Mouse (Mus musculus) lung, adult 2 months (tissue): ENCODE data around the gene Acsbg1. TPM values are rescaled to one million over a fixed set of nuclear protein-coding genes. Genes with fewer than 3 reads are reported as not detected.

Source experiments
- DNase-seq: peaks from one replicate; pipeline ENCODE4 v3.0.0; 2022
- H3K4me1 ChIP-seq: fragments of 200-500 bp; 2 replicates; pipeline ENCODE4 v1.6.1; 2011; ENCODE audit warnings: low read length; ENCODE audit not compliant: control insufficient read depth, insufficient read depth
- H3K4me3 ChIP-seq: fragments of 200-500 bp; replicated peaks from 2 replicates; pipeline ENCODE3; 2011; ENCODE audit warnings: low read depth, mild to moderate bottlenecking, control low read depth, low read length; ENCODE audit errors: extremely low read depth
- CTCF ChIP-seq: fragments of 200-500 bp; IDR thresholded peaks from 2 replicates; pipeline ENCODE4 v1.5.1; 2011; ENCODE audit warnings: mild to moderate bottlenecking, low read length, control low read depth; ENCODE audit not compliant: insufficient read depth
- POLR2A ChIP-seq: fragments of 200-500 bp; IDR thresholded peaks from 2 replicates; pipeline ENCODE4 v1.6.1; 2011; ENCODE audit warnings: low read depth, mild to moderate bottlenecking, control low read depth, low read length, borderline replicate concordance; ENCODE audit errors: extremely low read depth
- WGBS: fragments of 180-500 bp; shearing (Covaris S2); methylation state at CpG from one replicate; pipeline ENCODE4 v1.1.7; 2018; 5-methylcytosine and 5-hydroxymethylcytosine counted together
- polyA plus RNA-seq: library from polyadenylated mRNA; depleted of rRNA; stranded (reverse); fragments of >200 nt; gene quantifications from 2 replicates; pipeline ENCODE4 v1.2.3, GENCODE M21; 2012

The Acsbg1 gene
- polyA plus RNA-seq, 1 experiment: 31.6 TPM

DNA sequence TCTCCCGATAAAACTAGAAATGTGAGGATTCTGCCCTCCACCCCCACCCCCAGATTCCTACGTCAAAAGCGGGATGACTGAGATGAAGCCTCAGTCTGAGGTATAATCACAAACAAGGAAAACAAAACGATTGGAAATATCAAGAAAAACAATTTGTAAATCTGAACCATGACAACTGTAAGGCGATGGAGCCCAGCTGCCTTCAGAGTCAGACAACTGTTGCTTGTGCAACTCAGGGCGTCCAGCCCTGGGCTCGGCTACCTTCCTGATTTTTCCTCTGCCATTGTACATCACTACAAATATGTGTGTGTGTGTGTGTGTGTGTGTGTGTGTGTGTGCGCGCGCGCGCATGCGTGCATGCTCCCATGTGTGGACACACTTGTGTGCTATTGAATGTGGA, 12.2 kb upstream of the Acsbg1 start:
- H3K4me1 ChIP-seq: no peaks in the 10 kb centered on the region
- WGBS: 74% methylated on average over 13 of the region's 13 CpGs
- H3K4me3 ChIP-seq: no peak overlapping the region
- no peak for DNase-seq
- TF ChIP-seq CTCF (no peak), POLR2A (no peak)

DNA sequence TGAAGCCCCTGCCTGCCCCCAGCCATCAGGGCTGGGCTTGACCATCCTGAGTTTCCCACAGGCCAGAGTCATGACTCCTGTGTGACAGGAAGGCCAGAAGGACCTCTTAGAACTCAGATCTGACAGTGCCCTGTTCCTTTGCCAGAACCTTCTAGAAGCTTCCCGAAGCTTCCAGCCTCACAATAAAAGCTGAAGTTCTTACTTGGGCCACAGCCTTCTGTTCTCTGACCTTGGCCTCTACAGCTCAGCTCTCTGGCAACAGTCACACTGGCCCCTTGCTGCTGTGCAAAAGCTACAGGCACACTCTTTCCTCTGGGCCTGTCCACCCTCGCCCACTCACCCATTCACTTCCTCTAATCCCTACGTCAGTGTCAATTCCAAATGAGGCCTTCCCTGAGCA, 10.3 kb upstream of the Acsbg1 start:
- no peak for TF ChIP-seq POLR2A
- no peak for TF ChIP-seq CTCF
- Histone ChIP-seq H3K4me3 (no peak overlapping the region), H3K4me1 (no peaks in the 10 kb centered on the region)
- no peak for DNase-seq
- WGBS: 67% methylated on average over 3 of the region's 3 CpGs

DNA sequence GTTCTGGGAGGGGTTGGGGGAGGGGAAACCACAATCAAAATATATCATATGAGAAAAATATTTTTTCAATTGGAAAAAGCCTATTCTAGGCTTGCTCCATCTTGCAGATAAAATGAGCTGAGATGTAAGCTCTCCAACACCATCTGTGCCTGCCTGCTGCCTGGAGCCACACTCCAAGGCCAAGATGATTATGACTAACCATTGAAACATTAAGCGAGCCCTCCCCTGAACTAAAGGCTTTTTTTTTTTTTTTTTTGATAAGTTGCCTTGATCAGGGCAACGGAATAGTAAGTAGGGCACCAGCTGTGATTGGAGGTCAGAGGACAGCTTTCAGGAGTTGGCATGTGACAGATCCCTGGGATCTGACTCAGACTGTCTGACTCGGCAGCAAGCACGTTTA, 6.8 kb upstream of the Acsbg1 start:
- WGBS: 63% methylated on average over 4 of the region's 4 CpGs
- no peak for DNase-seq
- TF ChIP-seq POLR2A (no peak), CTCF (no peak)
- Histone ChIP-seq H3K4me1 (no peaks in the 10 kb centered on the region), H3K4me3 (no peak overlapping the region)

DNA sequence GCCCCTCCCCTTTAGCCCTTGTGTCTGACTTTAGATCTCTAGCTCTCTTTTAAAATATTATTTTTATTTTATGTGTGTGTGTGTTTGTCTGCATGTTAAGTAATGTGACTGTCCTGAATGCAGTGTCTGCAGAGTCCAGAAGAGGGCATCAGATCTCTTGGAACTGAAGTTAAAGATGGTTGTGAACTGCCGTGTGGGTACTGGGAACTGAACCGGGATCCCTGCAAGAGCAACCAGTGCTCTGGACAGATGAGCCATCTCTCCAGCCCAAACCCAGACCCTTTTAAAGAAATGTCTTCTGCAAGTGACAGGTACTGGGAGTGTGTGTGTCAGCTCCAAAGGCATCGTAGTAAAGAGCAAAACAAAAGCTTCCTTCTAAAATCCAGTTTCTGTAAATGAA, 4.4 kb upstream of the Acsbg1 start:
- 92% methylated on average over 3 of the region's 3 CpGs for WGBS

DNA sequence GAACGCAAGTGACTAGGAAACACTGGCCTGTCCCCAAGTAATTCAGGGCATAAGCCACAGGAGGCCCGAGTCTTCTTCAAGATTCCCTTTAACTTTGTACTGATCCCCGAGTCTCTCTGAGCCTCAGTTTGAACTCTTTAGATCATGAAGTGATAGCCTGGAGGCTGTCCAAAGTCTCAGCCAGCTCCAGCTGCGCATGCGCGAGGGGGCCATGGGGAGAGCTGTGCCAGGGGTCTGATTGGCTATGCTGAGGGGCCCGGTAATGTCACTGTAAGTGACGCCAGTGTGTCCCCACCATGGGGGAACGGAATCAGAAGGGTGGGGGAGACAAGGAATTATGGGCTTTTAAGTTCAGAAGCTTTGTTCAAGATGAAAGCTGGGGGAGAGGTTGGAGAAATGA, 2.7 kb upstream of the Acsbg1 start:
- 68% methylated on average over 9 of the region's 9 CpGs for WGBS
- no peak for TF ChIP-seq POLR2A
- TF ChIP-seq CTCF: no peak
- no peak for DNase-seq
- no peaks in the 10 kb centered on the region for H3K4me1 ChIP-seq
- H3K4me3 ChIP-seq: no peak overlapping the region

More for the DNA sequence above, 4.4 kb upstream of the Acsbg1 start:
- no peak for TF ChIP-seq POLR2A
- no peak for TF ChIP-seq CTCF
- H3K4me3 ChIP-seq: no peak overlapping the region
- no peaks in the 10 kb centered on the region for H3K4me1 ChIP-seq
- no peak for DNase-seq

DNA sequence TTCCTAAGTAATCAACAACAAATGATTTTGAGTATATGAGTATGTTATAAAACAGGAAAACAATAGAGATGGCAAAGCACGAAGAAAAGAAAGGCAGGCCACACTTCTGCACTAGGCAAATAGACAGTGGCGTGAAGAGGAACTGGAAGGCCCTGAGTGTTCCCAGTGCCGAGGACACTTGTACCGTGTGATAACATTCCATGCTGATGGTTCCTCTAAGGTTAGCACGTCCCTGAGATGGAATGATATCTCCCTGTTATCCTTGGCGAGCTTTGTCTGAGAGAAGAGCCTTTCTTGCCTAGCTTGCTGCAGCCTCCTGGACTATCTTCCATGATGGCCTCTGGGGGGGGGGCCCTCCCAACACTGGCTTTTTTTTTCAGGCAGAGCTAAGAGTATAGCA, 2.9 kb downstream of the Acsbg1 start:
- Histone ChIP-seq H3K4me3 (no peak overlapping the region), H3K4me1 (no peaks in the 10 kb centered on the region)
- DNase-seq: no peak
- 70% methylated on average over 6 of the region's 6 CpGs for WGBS
- TF ChIP-seq POLR2A (no peak), CTCF (no peak)

DNA sequence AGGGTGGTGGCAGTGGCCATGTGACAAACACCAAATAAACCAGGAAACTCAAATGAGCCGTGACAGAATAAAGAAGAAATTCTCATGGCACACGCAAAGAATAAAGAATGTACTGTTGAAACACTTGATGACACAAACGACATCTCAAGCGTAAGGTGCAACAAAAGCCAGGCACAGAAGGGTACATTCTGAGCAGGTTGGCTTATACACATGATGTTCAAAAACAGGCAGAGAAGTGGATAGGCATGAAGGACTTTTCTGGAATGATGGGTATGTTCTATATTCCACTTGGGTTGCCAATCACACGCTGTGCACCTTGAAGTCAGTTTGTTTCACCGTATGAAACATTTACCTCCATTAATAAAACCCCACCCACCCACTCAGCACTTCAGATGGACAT, 5.3 kb downstream of the Acsbg1 start:
- TF ChIP-seq CTCF (no peak), POLR2A (no peak)
- DNase-seq: no peak
- H3K4me1 ChIP-seq: no peaks in the 10 kb centered on the region
- WGBS: 70% methylated on average over 6 of the region's 6 CpGs
- no peak overlapping the region for H3K4me3 ChIP-seq

DNA sequence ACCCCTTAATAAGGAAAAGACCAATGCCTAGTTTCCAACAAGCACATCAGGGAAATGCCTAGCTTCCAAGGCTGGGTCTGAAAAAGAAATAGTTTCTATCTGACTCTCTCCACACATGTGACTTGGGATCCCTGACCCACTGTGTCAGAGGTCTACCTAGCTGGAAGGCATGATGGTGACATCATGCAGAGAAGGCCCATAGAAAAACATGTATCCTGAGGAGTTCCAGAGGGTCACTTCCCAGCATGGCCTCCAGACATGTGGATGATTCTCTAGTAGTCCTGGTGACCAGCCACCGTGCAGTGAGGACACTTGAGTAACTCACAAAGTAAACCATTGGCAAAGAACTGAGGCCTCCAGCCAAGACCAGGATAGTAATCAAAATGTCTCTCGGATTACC, 5.8 kb downstream of the Acsbg1 start:
- TF ChIP-seq POLR2A: no peak
- TF ChIP-seq CTCF: no peak
- no peak for DNase-seq
- 57% methylated on average over 2 of the region's 2 CpGs for WGBS

DNA sequence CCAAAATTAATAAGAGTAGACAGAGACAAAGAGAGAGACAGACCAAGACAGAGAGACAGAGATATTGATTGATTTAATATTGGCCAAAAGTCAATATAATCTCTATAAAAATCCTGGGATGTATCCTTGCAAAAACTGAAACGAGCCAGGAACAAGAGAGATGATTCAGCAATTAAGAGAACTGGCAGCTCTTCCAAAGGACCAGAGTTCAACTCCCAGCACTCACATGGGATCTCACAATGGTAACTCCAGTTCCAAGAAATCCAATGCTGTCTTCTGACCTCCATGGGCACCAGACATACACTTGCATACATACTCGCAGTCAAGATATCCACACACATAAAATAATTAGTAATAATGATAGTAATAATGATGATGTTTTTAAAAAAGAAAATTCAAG, 8.9 kb downstream of the Acsbg1 start:
- Histone ChIP-seq H3K4me3 (no peak overlapping the region), H3K4me1 (no peaks in the 10 kb centered on the region)
- no peak for TF ChIP-seq POLR2A
- no peak for TF ChIP-seq CTCF
- DNase-seq: no peak
- WGBS: 85% methylated on average over 2 of the region's 2 CpGs

More for the DNA sequence above, 5.8 kb downstream of the Acsbg1 start:
- H3K4me3 ChIP-seq: no peak overlapping the region
- no peaks in the 10 kb centered on the region for H3K4me1 ChIP-seq

DNA sequence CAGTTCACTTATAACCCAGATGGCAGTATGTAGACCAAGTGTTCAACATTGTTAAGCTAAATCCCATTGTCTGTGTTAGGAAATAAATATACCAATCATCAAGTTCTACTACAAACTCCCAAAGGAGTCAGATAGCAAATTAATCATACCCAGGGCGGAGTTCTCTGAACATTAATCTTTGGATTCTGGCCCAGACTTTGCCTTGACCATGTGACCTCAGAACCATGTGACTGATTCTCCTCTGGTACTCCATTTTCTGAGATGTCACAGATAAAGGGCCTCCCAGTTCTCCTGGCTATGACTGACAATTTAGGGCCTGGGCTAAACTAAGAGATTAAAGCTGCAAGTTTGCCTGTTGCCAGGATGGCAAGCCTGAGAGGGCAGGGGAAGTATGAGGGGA, 12.3 kb downstream of the Acsbg1 start:
- no peak for DNase-seq
- no peak for TF ChIP-seq CTCF
- TF ChIP-seq POLR2A: no peak
- 72% methylated on average over 1 of the region's 1 CpGs for WGBS
- Histone ChIP-seq H3K4me3 (no peak overlapping the region), H3K4me1 (no peaks in the 10 kb centered on the region)
